Mouse (Mus musculus): ENCODE measurements around the gene Pak2. TPM values are rescaled to one million over a fixed set of nuclear protein-coding genes. Genes with fewer than 3 reads are reported as not detected.
"Not testable (repeated sequence)": the region's sequence is repeated elsewhere in the genome, so short reads cannot be mapped to it uniquely, and the experiment has no call there.

Pak2 gene
- polyA plus RNA-seq, 2 experiments: 6.7 to 9.1 TPM

GRCm38 (mm10) chr16:32107342-32108045 lies 28.4 kb upstream of the Pak2 start:
- H3K9me3 ChIP-seq (ENCODE audit: control insufficient read depth, low read length): no peaks in the 10 kb centered on the region
- no peak for DNase-seq (ENCODE audit: low read depth in 3 of 3, low spot score in 3 of 3)
- no peaks in the 10 kb centered on the region for H3K27me3 ChIP-seq (ENCODE audit: control insufficient read depth, insufficient read depth, low read length)
- H3K4me3 ChIP-seq (ENCODE audit: insufficient read depth in 1 of 2, low read depth in 2 of 2, low read length in 2 of 2): no peak overlapping the region
- 17% methylated on average over 12 of the region's 12 CpGs for WGBS (ENCODE audit: insufficient replicate concordance)
- H3K27ac ChIP-seq: no peak overlapping the region
- H3K36me3 ChIP-seq (replicated peaks; ENCODE audit: control insufficient read depth, insufficient read depth, low read depth): no peaks in the 10 kb centered on the region
- H3K4me2 ChIP-seq (ENCODE audit: low read depth): no peak overlapping the region; the same call in 1 of the 2 replicates
- ATAC-seq (ENCODE audit: insufficient read depth): no peak
- H3K9ac ChIP-seq (replicated peaks): no peak overlapping the region
- no peak for TF ChIP-seq EP300 (IDR thresholded peaks at IDR 0.05; ENCODE audit: low read depth)
- no peak for TF ChIP-seq CTCF (IDR thresholded peaks at IDR 0.05; ENCODE audit: low read depth)
- peaks cover 0 to 3% of the 10 kb centered on the region in 2 experiments; a peak in 1 of 4 replicates for H3K4me1 ChIP-seq (replicated peaks; ENCODE audit: control insufficient read depth in 2 of 2, insufficient read depth in 2 of 2, low read length in 1 of 2)

- no peak overlapping the region for H3K4me2 ChIP-seq (ENCODE audit: low read depth)
- no peaks in the 10 kb centered on the region for H3K9me3 ChIP-seq (ENCODE audit: control insufficient read depth, low read length)
- no peak overlapping the region for H3K27ac ChIP-seq
- 88% methylated on average over 1 of the region's 1 CpGs for WGBS (ENCODE audit: insufficient replicate concordance)
- peaks cover 0 to 3% of the 10 kb centered on the region in 2 experiments; a peak in 1 of 4 replicates for H3K4me1 ChIP-seq (replicated peaks; ENCODE audit: control insufficient read depth in 2 of 2, insufficient read depth in 2 of 2, low read length in 1 of 2)
- DNase-seq (ENCODE audit: low read depth in 3 of 3, low spot score in 3 of 3): no peak
- ATAC-seq (ENCODE audit: insufficient read depth): no peak
- TF ChIP-seq CTCF (IDR thresholded peaks at IDR 0.05; ENCODE audit: low read depth) (peak; percentile 43), EP300 (IDR thresholded peaks at IDR 0.05; ENCODE audit: low read depth) (no peak)
- no peaks in the 10 kb centered on the region for H3K27me3 ChIP-seq (ENCODE audit: control insufficient read depth, insufficient read depth, low read length)
- no peak overlapping the region for H3K9ac ChIP-seq (replicated peaks)
- H3K4me3 ChIP-seq (ENCODE audit: insufficient read depth in 1 of 2, low read depth in 2 of 2, low read length in 2 of 2): no peak overlapping the region
- no peaks in the 10 kb centered on the region for H3K36me3 ChIP-seq (replicated peaks; ENCODE audit: control insufficient read depth, insufficient read depth, low read depth)
These were observed 26.6 kb upstream of the Pak2 start for GRCm38 (mm10) chr16:32105698-32106097.

GRCm38 (mm10) chr16:32102295-32102694 lies 23.2 kb upstream of the Pak2 start:
- H3K4me1 ChIP-seq (replicated peaks; ENCODE audit: control insufficient read depth in 2 of 2, insufficient read depth in 2 of 2, low read length in 1 of 2): peaks cover 2 to 10% of the 10 kb centered on the region in 2 experiments; a peak in 3 of 4 replicates
- no peak for TF ChIP-seq EP300 (IDR thresholded peaks at IDR 0.05; ENCODE audit: low read depth)
- TF ChIP-seq CTCF (IDR thresholded peaks at IDR 0.05; ENCODE audit: low read depth): no peak
- H3K27ac ChIP-seq: no peak overlapping the region
- no peak overlapping the region for H3K9ac ChIP-seq (replicated peaks)
- DNase-seq (ENCODE audit: low read depth in 3 of 3, low spot score in 3 of 3) (no peak), ATAC-seq (ENCODE audit: insufficient read depth) (no peak)
- no peaks in the 10 kb centered on the region for H3K9me3 ChIP-seq (ENCODE audit: control insufficient read depth, low read length)
- no peaks in the 10 kb centered on the region for H3K27me3 ChIP-seq (ENCODE audit: control insufficient read depth, insufficient read depth, low read length)
- no peaks in the 10 kb centered on the region for H3K36me3 ChIP-seq (replicated peaks; ENCODE audit: control insufficient read depth, insufficient read depth, low read depth)
- WGBS (ENCODE audit: insufficient replicate concordance): 73% methylated on average over 13 of the region's 13 CpGs
- no peak overlapping the region for H3K4me2 ChIP-seq (ENCODE audit: low read depth)
- H3K4me3 ChIP-seq (ENCODE audit: insufficient read depth in 1 of 2, low read depth in 2 of 2, low read length in 2 of 2): no peak overlapping the region

- ATAC-seq (ENCODE audit: insufficient read depth): peak; percentile 96
- Histone ChIP-seq H3K27me3 (ENCODE audit: control insufficient read depth, insufficient read depth, low read length) (no peaks in the 10 kb centered on the region), H3K36me3 (replicated peaks; ENCODE audit: control insufficient read depth, insufficient read depth, low read depth) (no peaks in the 10 kb centered on the region), H3K4me3 (ENCODE audit: insufficient read depth in 1 of 2, low read depth in 2 of 2, low read length in 2 of 2) (peak within 1 kb of the TSS; percentile 82 to 83), H3K4me1 (replicated peaks; ENCODE audit: control insufficient read depth in 2 of 2, insufficient read depth in 2 of 2, low read length in 1 of 2) (peaks cover 2 to 10% of the 10 kb centered on the region in 2 experiments; a peak in 3 of 4 replicates), H3K27ac (peak within 1 kb of the TSS; percentile 24; the same call in 1 of the 2 replicates), H3K4me2 (ENCODE audit: low read depth) (peak within 1 kb of the TSS; percentile 90), H3K9me3 (ENCODE audit: control insufficient read depth, low read length) (no peaks in the 10 kb centered on the region), H3K9ac (replicated peaks) (peak within 1 kb of the TSS; percentile 82)
- peak; percentile 76 to 85 (median 79) for DNase-seq (ENCODE audit: low read depth in 3 of 3, low spot score in 3 of 3)
- WGBS (ENCODE audit: insufficient replicate concordance): 2% methylated on average over 34 of the region's 34 CpGs
- no peak for TF ChIP-seq CTCF (IDR thresholded peaks at IDR 0.05; ENCODE audit: low read depth)
These were observed 20.6 kb upstream of the Pak2 start, which contains the start of the genes Pigx and Cep19 for GRCm38 (mm10) chr16:32099638-32100150. TSS of gene Pigx (minus strand) at chr16:32099740. TSS of gene Cep19 (plus strand) at chr16:32099800.

- Histone ChIP-seq H3K9ac (replicated peaks) (peak overlapping the region; percentile 82), H3K9me3 (ENCODE audit: control insufficient read depth, low read length) (no peaks in the 10 kb centered on the region), H3K36me3 (replicated peaks; ENCODE audit: control insufficient read depth, insufficient read depth, low read depth) (no peaks in the 10 kb centered on the region), H3K4me1 (replicated peaks; ENCODE audit: control insufficient read depth in 2 of 2, insufficient read depth in 2 of 2, low read length in 1 of 2) (peaks cover 2 to 10% of the 10 kb centered on the region in 2 experiments; a peak in 3 of 4 replicates), H3K27ac (peak overlapping the region; percentile 24; the same call in 1 of the 2 replicates), H3K27me3 (ENCODE audit: control insufficient read depth, insufficient read depth, low read length) (no peaks in the 10 kb centered on the region), H3K4me3 (ENCODE audit: insufficient read depth in 1 of 2, low read depth in 2 of 2, low read length in 2 of 2) (peak overlapping the region; percentile 82 to 83), H3K4me2 (ENCODE audit: low read depth) (peak overlapping the region; percentile 90)
- TF ChIP-seq EP300 (IDR thresholded peaks at IDR 0.05; ENCODE audit: low read depth) (no peak), CTCF (IDR thresholded peaks at IDR 0.05; ENCODE audit: low read depth) (no peak)
- WGBS (ENCODE audit: insufficient replicate concordance): under 1% methylated on average over 39 of the region's 39 CpGs
- DNase-seq (ENCODE audit: low read depth in 3 of 3, low spot score in 3 of 3): no peak
- peak; percentile 63 for ATAC-seq (ENCODE audit: insufficient read depth)
These were observed 19.9 kb upstream of the Pak2 start for GRCm38 (mm10) chr16:32098897-32099637.

GRCm38 (mm10) chr16:32097757-32098156 lies 18.6 kb upstream of the Pak2 start:
- not testable (repeated sequence) for ATAC-seq (ENCODE audit: insufficient read depth); H3K27ac ChIP-seq; H3K36me3 ChIP-seq (replicated peaks; ENCODE audit: control insufficient read depth, insufficient read depth, low read depth); H3K9ac ChIP-seq (replicated peaks); DNase-seq (ENCODE audit: low read depth in 3 of 3, low spot score in 3 of 3); H3K9me3 ChIP-seq (ENCODE audit: control insufficient read depth, low read length); H3K4me1 ChIP-seq (replicated peaks; ENCODE audit: control insufficient read depth in 2 of 2, insufficient read depth in 2 of 2, low read length in 1 of 2); H3K4me3 ChIP-seq (ENCODE audit: insufficient read depth in 1 of 2, low read depth in 2 of 2, low read length in 2 of 2); H3K27me3 ChIP-seq (ENCODE audit: control insufficient read depth, insufficient read depth, low read length); H3K4me2 ChIP-seq (ENCODE audit: low read depth)
- 76% methylated on average over 2 of the region's 2 CpGs for WGBS (ENCODE audit: insufficient replicate concordance)
